Mouse (Mus musculus): Measurements from ENCODE around the gene Gabarap. TPM values are rescaled to one million over a fixed set of nuclear protein-coding genes. Genes with fewer than 3 reads are reported as not detected.

Gene Gabarap
- polyA plus RNA-seq, 1 experiment from 2014 or later = 459 TPM

- Histone ChIP-seq H3K4me1 (no peaks in the 10 kb centered on the region), H3K4me3 (replicated peaks) (no peak overlapping the region), H3K36me3 (peaks cover 35% of the 10 kb centered on the region), H3K27ac (no peak overlapping the region), H3K9ac (no peak overlapping the region), H3K4me2 (no peak overlapping the region), H3K27me3 (replicated peaks) (no peaks in the 10 kb centered on the region), H3K9me3 (no peaks in the 10 kb centered on the region)
- WGBS = 94% methylated on average over 2 of the region's 2 CpGs
- ATAC-seq (ENCODE audit: insufficient read depth, low FRiP score, low read depth) = no peak
Observed at GRCm38 (mm10) chr11:69974907-69975306, 16.0 kb upstream of the Gabarap start.

DNA sequence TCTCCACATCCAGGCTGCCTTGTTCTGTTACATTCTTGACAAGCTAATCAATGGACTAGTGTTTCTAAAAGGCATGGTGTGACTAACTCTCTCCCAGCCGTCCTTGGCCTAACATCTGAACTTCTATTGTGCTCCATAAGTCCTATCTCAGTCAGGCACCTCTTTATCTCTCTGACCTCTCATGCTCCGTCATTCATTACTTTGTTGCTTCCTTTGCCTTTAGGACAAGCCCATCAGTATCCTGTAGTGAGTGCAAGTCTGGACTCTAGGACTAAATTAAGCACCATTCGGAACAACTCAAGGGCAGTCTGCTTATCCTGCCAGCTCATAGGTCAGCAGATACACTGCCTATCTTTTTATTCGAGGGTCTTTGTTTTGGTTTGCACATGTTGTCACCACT lies 14.7 kb upstream of the Gabarap start:
- no peak overlapping the region for H3K4me2 ChIP-seq
- H3K36me3 ChIP-seq = peaks cover 28% of the 10 kb centered on the region
- no peaks in the 10 kb centered on the region for H3K27me3 ChIP-seq (replicated peaks)
- no peak overlapping the region for H3K4me3 ChIP-seq (replicated peaks)
- no peaks in the 10 kb centered on the region for H3K9me3 ChIP-seq
- no peaks in the 10 kb centered on the region for H3K4me1 ChIP-seq
- H3K9ac ChIP-seq = no peak overlapping the region
- WGBS = 82% methylated on average over 4 of the region's 4 CpGs
- no peak overlapping the region for H3K27ac ChIP-seq
- ATAC-seq (ENCODE audit: insufficient read depth, low FRiP score, low read depth) = no peak

DNA sequence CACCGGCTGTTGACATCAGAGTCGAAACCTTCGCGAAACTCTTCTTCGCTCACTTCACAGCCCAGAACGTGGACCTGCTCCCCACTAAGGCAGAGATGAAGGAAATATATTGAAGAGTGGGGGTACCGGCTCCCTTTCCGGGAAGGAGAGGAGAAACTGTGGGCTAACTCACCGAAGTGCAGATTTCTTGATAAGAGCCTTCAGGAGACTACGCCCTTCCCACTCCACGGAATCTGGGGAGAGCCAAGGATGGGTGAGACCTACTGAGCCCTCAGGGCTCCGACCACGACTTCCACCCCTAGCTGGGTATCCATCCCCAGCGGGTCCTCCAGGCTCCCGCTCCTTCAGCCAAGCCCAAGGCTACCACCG lies 11.1 kb upstream of the Gabarap start:
- Histone ChIP-seq H3K9ac (peak overlapping the region; percentile 51), H3K27me3 (replicated peaks) (no peaks in the 10 kb centered on the region), H3K9me3 (no peaks in the 10 kb centered on the region), H3K27ac (peak overlapping the region; percentile 100), H3K4me1 (peaks cover 15% of the 10 kb centered on the region), H3K4me2 (peak overlapping the region; percentile 74), H3K4me3 (replicated peaks) (peak overlapping the region; percentile 98), H3K36me3 (peaks cover 22% of the 10 kb centered on the region)
- ATAC-seq (ENCODE audit: insufficient read depth, low FRiP score, low read depth) = no peak
- under 1% methylated on average over 16 of the region's 16 CpGs for WGBS

- Histone ChIP-seq H3K4me2 (peak overlapping the region; percentile 74), H3K36me3 (peaks cover 21% of the 10 kb centered on the region), H3K9ac (peak overlapping the region; percentile 68), H3K27me3 (replicated peaks) (no peaks in the 10 kb centered on the region), H3K4me3 (replicated peaks) (peak overlapping the region; percentile 98), H3K9me3 (no peaks in the 10 kb centered on the region), H3K4me1 (peaks cover 15% of the 10 kb centered on the region), H3K27ac (peak overlapping the region; percentile 100)
- ATAC-seq (ENCODE audit: insufficient read depth, low FRiP score, low read depth) = peak; percentile 95
- WGBS = under 1% methylated on average over 44 of the region's 60 CpGs
Observed at GRCm38 (mm10) chr11:69980196-69981140, 10.5 kb upstream of the Gabarap start.

- H3K9ac ChIP-seq = peak within 1 kb of the TSS; percentile 99
- H3K4me1 ChIP-seq = peaks cover 15% of the 10 kb centered on the region
- no peaks in the 10 kb centered on the region for H3K9me3 ChIP-seq
- peak within 1 kb of the TSS; percentile 98 for H3K4me3 ChIP-seq (replicated peaks)
- no peak for ATAC-seq (ENCODE audit: insufficient read depth, low FRiP score, low read depth)
- H3K27ac ChIP-seq = peak within 1 kb of the TSS; percentile 100
- peak within 1 kb of the TSS; percentile 79 for H3K4me2 ChIP-seq
- H3K27me3 ChIP-seq (replicated peaks) = no peaks in the 10 kb centered on the region
- H3K36me3 ChIP-seq = peaks cover 21% of the 10 kb centered on the region
- under 1% methylated on average over 36 of the region's 43 CpGs for WGBS
Observed at GRCm38 (mm10) chr11:69981141-69981762, 9.7 kb upstream of the Gabarap start, which contains the start of gene Ctdnep1. Gene Ctdnep1, plus strand, starts transcription at chr11:69981156.

- no peak for ATAC-seq (ENCODE audit: insufficient read depth, low FRiP score, low read depth)
Observed at GRCm38 (mm10) chr11:69982225-69982624, 8.7 kb upstream of the Gabarap start, which contains the start of gene Elp5. Gene Elp5, minus strand, starts transcription at chr11:69982517.

GRCm38 (mm10) chr11:69982877-69983276 lies 8.1 kb upstream of the Gabarap start:
- no peak overlapping the region for H3K9ac ChIP-seq
- peak overlapping the region; percentile 79; the same call in 1 of the 2 replicates for H3K4me2 ChIP-seq
- peaks cover 32% of the 10 kb centered on the region for H3K36me3 ChIP-seq
- H3K4me3 ChIP-seq (replicated peaks) = peak overlapping the region; percentile 98
- H3K9me3 ChIP-seq = no peaks in the 10 kb centered on the region
- H3K27me3 ChIP-seq (replicated peaks) = no peaks in the 10 kb centered on the region
- ATAC-seq (ENCODE audit: insufficient read depth, low FRiP score, low read depth) = no peak
- WGBS = 23% methylated on average over 5 of the region's 5 CpGs
- no peak overlapping the region for H3K27ac ChIP-seq
- H3K4me1 ChIP-seq = peaks cover 15% of the 10 kb centered on the region

More at GRCm38 (mm10) chr11:69982225-69982624, 8.7 kb upstream of the Gabarap start, which contains the start of gene Elp5:
- H3K9me3 ChIP-seq = no peaks in the 10 kb centered on the region
- peak within 1 kb of the TSS; percentile 99 for H3K9ac ChIP-seq
- peaks cover 15% of the 10 kb centered on the region for H3K4me1 ChIP-seq
- H3K27me3 ChIP-seq (replicated peaks) = no peaks in the 10 kb centered on the region
- peak within 1 kb of the TSS; percentile 79 for H3K4me2 ChIP-seq
- H3K36me3 ChIP-seq = peaks cover 27% of the 10 kb centered on the region
- H3K27ac ChIP-seq = peak within 1 kb of the TSS; percentile 100
- H3K4me3 ChIP-seq (replicated peaks) = peak within 1 kb of the TSS; percentile 98
- WGBS = 40% methylated on average over 8 of the region's 8 CpGs

GRCm38 (mm10) chr11:69983377-69983776 lies 7.6 kb upstream of the Gabarap start:
- Histone ChIP-seq H3K4me2 (peak overlapping the region; percentile 79; the same call in 1 of the 2 replicates), H3K4me3 (replicated peaks) (no peak overlapping the region), H3K36me3 (peaks cover 35% of the 10 kb centered on the region), H3K4me1 (peaks cover 15% of the 10 kb centered on the region), H3K27me3 (replicated peaks) (no peaks in the 10 kb centered on the region), H3K9me3 (no peaks in the 10 kb centered on the region), H3K9ac (no peak overlapping the region), H3K27ac (no peak overlapping the region)
- no peak for ATAC-seq (ENCODE audit: insufficient read depth, low FRiP score, low read depth)
- 80% methylated on average over 4 of the region's 4 CpGs for WGBS

DNA sequence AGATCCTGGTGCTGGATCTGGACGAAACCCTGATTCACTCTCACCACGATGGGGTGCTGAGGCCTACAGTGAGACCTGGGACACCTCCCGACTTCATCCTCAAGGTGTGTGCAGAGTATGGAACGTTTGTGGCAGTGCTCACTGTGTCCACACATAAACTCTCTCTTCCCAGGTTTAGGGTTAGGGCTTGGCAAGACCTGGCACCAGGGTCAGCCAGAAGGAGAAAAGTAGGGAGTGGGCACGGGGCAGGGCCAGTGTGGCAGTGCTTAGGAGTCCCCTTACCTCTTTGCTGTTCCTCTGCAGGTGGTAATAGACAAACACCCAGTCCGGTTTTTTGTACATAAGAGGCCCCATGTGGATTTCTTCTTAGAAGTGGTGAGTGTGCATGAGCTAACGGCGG lies 6.5 kb upstream of the Gabarap start:
- Histone ChIP-seq H3K9ac (no peak overlapping the region), H3K27me3 (replicated peaks) (no peaks in the 10 kb centered on the region), H3K4me2 (no peak overlapping the region), H3K9me3 (no peaks in the 10 kb centered on the region), H3K4me1 (peaks cover 15% of the 10 kb centered on the region), H3K4me3 (replicated peaks) (no peak overlapping the region), H3K27ac (no peak overlapping the region), H3K36me3 (peaks cover 42% of the 10 kb centered on the region)
- no peak for ATAC-seq (ENCODE audit: insufficient read depth, low FRiP score, low read depth)
- WGBS = 87% methylated on average over 8 of the region's 8 CpGs

GRCm38 (mm10) chr11:69989949-69990348 lies 994 bp upstream of the Gabarap start:
- no peaks in the 10 kb centered on the region for H3K9me3 ChIP-seq
- no peak for ATAC-seq (ENCODE audit: insufficient read depth, low FRiP score, low read depth)
- WGBS = 83% methylated on average over 8 of the region's 8 CpGs

GRCm38 (mm10) chr11:69991711-69992110 lies 768 bp downstream of the Gabarap start:
- ATAC-seq (ENCODE audit: insufficient read depth, low FRiP score, low read depth) = peak; percentile 4; the same call in 1 of the 2 replicates
- H3K27ac ChIP-seq = peak overlapping the region; percentile 97
- peaks cover 35% of the 10 kb centered on the region for H3K36me3 ChIP-seq
- H3K4me3 ChIP-seq (replicated peaks) = peak overlapping the region; percentile 72
- H3K9ac ChIP-seq = peak overlapping the region; percentile 84
- H3K9me3 ChIP-seq = no peaks in the 10 kb centered on the region
- H3K27me3 ChIP-seq (replicated peaks) = no peaks in the 10 kb centered on the region
- peak overlapping the region; percentile 85 for H3K4me2 ChIP-seq
- under 1% methylated on average over 15 of the region's 15 CpGs for WGBS
- peaks cover 8% of the 10 kb centered on the region for H3K4me1 ChIP-seq

More at GRCm38 (mm10) chr11:69989949-69990348, 994 bp upstream of the Gabarap start:
- Histone ChIP-seq H3K4me1 (peaks cover 8% of the 10 kb centered on the region), H3K4me3 (replicated peaks) (no peak overlapping the region), H3K9ac (no peak overlapping the region), H3K4me2 (no peak overlapping the region), H3K27me3 (replicated peaks) (no peaks in the 10 kb centered on the region), H3K36me3 (peaks cover 44% of the 10 kb centered on the region), H3K27ac (peak overlapping the region; percentile 97)

- Histone ChIP-seq H3K27me3 (replicated peaks) (no peaks in the 10 kb centered on the region), H3K4me2 (peak overlapping the region; percentile 85), H3K36me3 (peaks cover 29% of the 10 kb centered on the region), H3K27ac (no peak overlapping the region), H3K9ac (no peak overlapping the region), H3K4me1 (peaks cover 10% of the 10 kb centered on the region), H3K4me3 (replicated peaks) (peak overlapping the region; percentile 72), H3K9me3 (no peaks in the 10 kb centered on the region)
- WGBS = 77% methylated on average over 10 of the region's 10 CpGs
- no peak for ATAC-seq (ENCODE audit: insufficient read depth, low FRiP score, low read depth)
Observed at GRCm38 (mm10) chr11:69992396-69992795, 1.5 kb downstream of the Gabarap start.

Data from stomach, embryonic 15.5 days (tissue).